Mouse (Mus musculus): ENCODE measurements at regions not wholly inside any gene's neighbourhood (a gene's known extent, or its start where the extent isn't known, plus 50 kb on each side); places are given as distances from the start of the nearest gene placed in this dataset.

- TF ChIP-seq CTCF (IDR thresholded peaks at IDR 0.05; ENCODE audit: control insufficient read depth, insufficient read depth, insufficient replicate concordance, low read depth, low read length), result no peak
- no peak for TF ChIP-seq POLR2A (IDR thresholded peaks at IDR 0.05; ENCODE audit: control insufficient read depth, low read depth, low read length)
Observed at GRCm38 (mm10) chr2:114340578-114341293, 139.5 kb upstream of the Zfp770 start.
